Mouse (Mus musculus) right cerebral cortex, adult 2 months (tissue): ENCODE results near the gene Zc3hav1.
"Not testable (repeated sequence)": the region's sequence is repeated elsewhere in the genome, so short reads cannot be mapped to it uniquely, and the experiment has no call there.

Source experiments
- DNase-seq, 2 experiments: peaks; one replicate each; pipeline ENCODE4 v3.0.0; 2021 to 2022; ENCODE audit warnings: low spot score in 2 of 2

Zc3hav1 gene

GRCm38 (mm10) chr6:38353811-38354722 lies at the start of gene Zc3hav1:
Gene Zc3hav1, minus strand, starts transcription at chr6:38354603.
- peak; percentile 15 to 46 for DNase-seq

- DNase-seq: peak; percentile 32 to 34
Measured at GRCm38 (mm10) chr6:38389671-38390070, 35.3 kb upstream of the Zc3hav1 start.

GRCm38 (mm10) chr6:38381129-38381771 lies 26.8 kb upstream of the Zc3hav1 start, which contains the start of gene Ttc26:
Gene Ttc26, plus strand, starts transcription at chr6:38381469.
- DNase-seq: peak; percentile 84 to 89

GRCm38 (mm10) chr6:38380764-38381128 lies 26.3 kb upstream of the Zc3hav1 start:
- no peak for DNase-seq

GRCm38 (mm10) chr6:38374271-38374670 lies 19.9 kb upstream of the Zc3hav1 start:
- DNase-seq: no peak

- DNase-seq: no peak
Measured at GRCm38 (mm10) chr6:38369945-38370344, 15.5 kb upstream of the Zc3hav1 start.

GRCm38 (mm10) chr6:38364121-38364520 lies 9.7 kb upstream of the Zc3hav1 start:
- no peak for DNase-seq

- no peak for DNase-seq
Measured at GRCm38 (mm10) chr6:38363370-38363769, 9.0 kb upstream of the Zc3hav1 start.

GRCm38 (mm10) chr6:38361937-38362336 lies 7.5 kb upstream of the Zc3hav1 start:
- no peak for DNase-seq

- no peak for DNase-seq
Measured at GRCm38 (mm10) chr6:38361065-38361464, 6.7 kb upstream of the Zc3hav1 start.

GRCm38 (mm10) chr6:38359736-38360499 lies 5.5 kb upstream of the Zc3hav1 start:
- no peak for DNase-seq

GRCm38 (mm10) chr6:38359044-38359735 lies 4.8 kb upstream of the Zc3hav1 start:
- not testable (repeated sequence) for DNase-seq

GRCm38 (mm10) chr6:38358253-38359027 lies 4.0 kb upstream of the Zc3hav1 start:
- no peak for DNase-seq

- DNase-seq: no peak
Measured at GRCm38 (mm10) chr6:38357603-38358252, 3.3 kb upstream of the Zc3hav1 start.

GRCm38 (mm10) chr6:38356661-38357433 lies 2.4 kb upstream of the Zc3hav1 start:
- DNase-seq: not testable (repeated sequence)

- no peak for DNase-seq
Measured at GRCm38 (mm10) chr6:38355862-38356261, 1.5 kb upstream of the Zc3hav1 start.

- no peak for DNase-seq
Measured at GRCm38 (mm10) chr6:38355354-38355823, 986 bp upstream of the Zc3hav1 start.

- DNase-seq: peak in 1 of 2 experiments; percentile 4
Measured at GRCm38 (mm10) chr6:38354723-38355353, 435 bp upstream of the Zc3hav1 start.

- no peak for DNase-seq
Measured at GRCm38 (mm10) chr6:38353181-38353580, 1.2 kb downstream of the Zc3hav1 start.
